12 mouse cellular contexts compared by ENCODE assay signal in genomic region chr1:89382021-89382420, GRCm38 (mm10).
"Had no signal": no experiment of that assay in that cellular context is flagged by ENCODE, and none has a peak within 500 bp of the region (broad histone marks: within the 10 kb centered on the region; RNA-seq: fewer than 3 reads in every experiment).

No protein-coding gene starts in this region.

- H3K27ac ChIP-seq: kidney, embryonic 15.5 days; limb, embryonic 13.5 days; liver, embryonic 14.5 days; midbrain, embryonic 12.5 days; neural tube, embryonic 13.5 days had no signal

- H3K4me1 ChIP-seq: kidney, embryonic 15.5 days; limb, embryonic 13.5 days; midbrain, embryonic 12.5 days; neural tube, embryonic 13.5 days had no signal

- ATAC-seq: midbrain, embryonic 16.5 days had no signal

- DNase-seq: kidney, postnatal 36 days; left cerebral cortex, postnatal 4 days; lung, adult 18-20 months; retina, postnatal 1 day; thymus, adult 18-20 months; thymus, postnatal 14 days had no signal

- H3K9ac ChIP-seq: kidney, embryonic 15.5 days; limb, embryonic 13.5 days; liver, embryonic 14.5 days; midbrain, embryonic 12.5 days; neural tube, embryonic 13.5 days had no signal

- H3K4me3 ChIP-seq: kidney, embryonic 15.5 days; limb, embryonic 13.5 days; midbrain, embryonic 12.5 days; neural tube, embryonic 13.5 days had no signal

- H3K36me3 ChIP-seq: kidney, embryonic 15.5 days; limb, embryonic 13.5 days; midbrain, embryonic 12.5 days; neural tube, embryonic 13.5 days had no signal

- H3K27me3 ChIP-seq: kidney, embryonic 15.5 days; neural tube, embryonic 13.5 days had no signal

- H3K4me2 ChIP-seq: kidney, embryonic 15.5 days; limb, embryonic 13.5 days; midbrain, embryonic 12.5 days; neural tube, embryonic 13.5 days had no signal

- H3K9me3 ChIP-seq: kidney, embryonic 15.5 days; limb, embryonic 13.5 days had no signal
